In the genomic region with DNA sequence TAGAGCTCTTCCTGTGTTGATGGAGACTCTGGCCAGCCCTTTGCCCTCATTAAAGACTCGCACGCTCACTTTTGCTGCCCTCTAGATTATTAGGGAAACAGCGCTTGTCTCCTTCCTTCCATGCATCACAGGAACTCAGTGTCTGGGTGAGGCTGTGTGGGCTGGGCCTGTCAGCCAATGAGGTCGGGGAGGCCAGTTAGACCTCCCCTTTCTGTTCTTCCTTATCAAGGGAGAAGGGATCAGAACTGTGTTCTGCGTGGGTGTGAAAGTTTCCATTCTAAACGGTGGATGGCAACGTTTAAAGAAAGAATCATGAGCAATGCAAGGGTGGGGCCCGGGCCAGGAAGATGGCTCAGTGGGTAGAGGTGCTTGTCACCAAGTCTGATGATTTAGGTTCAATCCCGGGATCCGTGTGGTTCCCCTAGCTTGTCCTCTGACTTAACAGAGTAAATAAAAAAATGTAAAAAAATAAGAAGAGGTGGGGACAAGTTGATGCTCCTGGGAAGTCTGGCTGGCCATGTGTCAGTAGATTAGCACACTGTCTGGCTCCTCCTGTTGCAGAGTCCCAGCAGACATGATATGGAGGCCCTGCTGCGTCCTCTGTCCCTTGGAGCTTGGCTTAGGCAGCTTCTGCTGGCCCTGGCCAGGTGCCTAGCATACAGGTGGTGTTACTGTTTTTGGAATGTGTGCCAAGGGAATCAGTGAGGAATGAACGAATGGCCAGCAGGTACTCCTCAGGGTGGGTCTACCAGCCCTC, we compare ENCODE assay signal across 9 mouse cellular contexts. TPM values are rescaled to one million over a fixed set of nuclear protein-coding genes. Genes with fewer than 3 reads are reported as not detected.
A peak's percentile ranks its signal among the peaks of the same experiment; 100 is the strongest.
DNase-seq lines count a peak whose midpoint lies in the region; ATAC-seq lines count a peak whose summit lies in the region.
"Had no signal": no experiment of that assay in that cellular context is flagged by ENCODE, and none has a peak within 500 bp of the region (broad histone marks: within the 10 kb centered on the region; RNA-seq: fewer than 3 reads in every experiment).

No protein-coding gene starts in this region.

- no peaks in the 10 kb centered on the region for H3K4me1 ChIP-seq in forebrain, embryonic 15.5 days

- H3K9ac ChIP-seq in forebrain, embryonic 15.5 days (replicated peaks) = no peak overlapping the region
- H3K9ac ChIP-seq: embryonic facial prominence, embryonic 12.5 days had no signal

- DNase-seq in 416B (ENCODE audit: low read depth) = peak; percentile 47
- peak; percentile 35 for DNase-seq in kidney, postnatal 10 days
- DNase-seq in naive thymus-derived CD4-positive, alpha-beta T cell, adult 2 months (ENCODE audit: low read depth) = peak; percentile 65
- DNase-seq in left cerebral cortex, postnatal 36 days (ENCODE audit: low spot score in 2 of 2) = no peak
- no peak for DNase-seq in gastrocnemius, adult 18-20 months (ENCODE audit: low spot score)

- WGBS in forebrain, embryonic 15.5 days = 64% methylated on average over 12 of the region's 12 CpGs

- no peaks in the 10 kb centered on the region for H3K9me3 ChIP-seq in forebrain, embryonic 15.5 days
- H3K9me3 ChIP-seq: embryonic facial prominence, embryonic 12.5 days had no signal

- intact Hi-C loops in left cerebral cortex, postnatal 36 days (cut with DNase I) = no loop called here

- ATAC-seq in CD4-positive, CD25-positive, alpha-beta regulatory T cell, adult 4 months = peak; percentile 61
- peak; percentile 54 for ATAC-seq in erythroblast, adult 5-6 weeks (replicated peaks; ENCODE audit: low FRiP score, poor library complexity, severe bottlenecking)
- ATAC-seq in forebrain, embryonic 15.5 days (replicated peaks) = no peak

- H3K4me3 ChIP-seq in forebrain, embryonic 15.5 days = no peak overlapping the region
- H3K4me3 ChIP-seq: embryonic facial prominence, embryonic 12.5 days had no signal

- H3K36me3 ChIP-seq in forebrain, embryonic 15.5 days = no peaks in the 10 kb centered on the region
- H3K36me3 ChIP-seq: embryonic facial prominence, embryonic 12.5 days had no signal

- H3K27ac ChIP-seq in forebrain, embryonic 15.5 days (replicated peaks) = no peak overlapping the region
- H3K27ac ChIP-seq: embryonic facial prominence, embryonic 12.5 days had no signal

- no peak overlapping the region for H3K4me2 ChIP-seq in forebrain, embryonic 15.5 days (replicated peaks)
- H3K4me2 ChIP-seq: embryonic facial prominence, embryonic 12.5 days had no signal

- no peaks in the 10 kb centered on the region for H3K27me3 ChIP-seq in forebrain, embryonic 15.5 days
- H3K27me3 ChIP-seq: embryonic facial prominence, embryonic 12.5 days had no signal

RNA-seq across cellular contexts. Expression of a gene that starts 26.0 kb away (rescaled TPM):
- 100 to 1,000 TPM in 1 of 2 experiments, 10 to 100 TPM in 1; 79.4 to 143 TPM for polyA plus RNA-seq in CD4-positive, CD25-positive, alpha-beta regulatory T cell, adult 4 months (2017; shearing (Covaris generic))
- total RNA-seq in erythroblast, adult 5-6 weeks (2015; ENCODE audit: low replicate concordance) = 6.1 and 11.3 TPM in 2 replicates
- total RNA-seq in erythroblast, adult 5-6 weeks (2017; ENCODE audit: low replicate concordance) = 8.9 and 13.0 TPM in 2 replicates
- polyA plus RNA-seq in forebrain, embryonic 15.5 days (2015; fragmentation: Nextera tagmentation; extraction: Ambion mirVana) = 1.4 and 1.5 TPM in 2 replicates
- 1 to 10 TPM; 4.7 TPM for total RNA-seq in left cerebral cortex, postnatal 36 days (2021)
- total RNA-seq in gastrocnemius, adult 18-20 months (2021) = 1 to 10 TPM; 1.9 to 3.2 TPM

Comparison
In these comparisons a context has a peak if more than half of its experiments do, and no peak if none do; other contexts are left out.
1. DNase-seq: peak in 416B (single experiment), kidney, postnatal 10 days (single experiment) and naive thymus-derived CD4-positive, alpha-beta T cell, adult 2 months (single experiment); none in left cerebral cortex, postnatal 36 days (0 of 2) and gastrocnemius, adult 18-20 months (single experiment).